Mouse (Mus musculus) liver, embryonic 14.5 days (tissue): ENCODE measurements around the gene H2-Q7.
"Not testable (repeated sequence)": the region's sequence is repeated elsewhere in the genome, so short reads cannot be mapped to it uniquely, and the experiment has no call there.

Experiments
- CTCF ChIP-seq: IDR thresholded peaks from 2 replicates; pipeline ENCODE4 v1.5.1; 2016; ENCODE audit warnings: antibody characterized with exemption, low read depth, control low read depth
- EP300 ChIP-seq: IDR thresholded peaks from 2 replicates; pipeline ENCODE4 v1.6.1; 2016; ENCODE audit warnings: antibody characterized with exemption, low read depth

DNA sequence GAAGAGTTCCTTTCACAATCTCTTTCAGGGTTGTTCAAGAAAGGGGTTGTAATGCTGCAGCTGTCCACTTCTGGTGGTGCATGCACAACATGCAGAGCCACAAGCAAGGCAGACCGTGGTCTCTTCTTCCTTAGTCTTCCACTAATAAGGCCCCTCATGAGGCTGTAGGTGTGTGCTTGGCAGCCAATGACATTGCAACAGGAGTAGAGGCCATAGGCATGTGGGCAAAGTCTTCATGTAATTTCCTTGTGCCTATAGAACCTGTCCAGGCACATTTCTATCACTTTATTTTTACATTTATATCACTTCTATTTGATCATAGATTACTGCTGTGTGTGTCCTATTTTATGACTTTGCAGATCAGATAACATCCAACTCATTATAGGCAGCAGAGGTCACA is 19.3 kb downstream of the H2-Q7 start:
- TF ChIP-seq EP300, CTCF: not testable (repeated sequence)
